Mouse (Mus musculus): ENCODE measurements around the gene Urad.

The Urad gene

DNA sequence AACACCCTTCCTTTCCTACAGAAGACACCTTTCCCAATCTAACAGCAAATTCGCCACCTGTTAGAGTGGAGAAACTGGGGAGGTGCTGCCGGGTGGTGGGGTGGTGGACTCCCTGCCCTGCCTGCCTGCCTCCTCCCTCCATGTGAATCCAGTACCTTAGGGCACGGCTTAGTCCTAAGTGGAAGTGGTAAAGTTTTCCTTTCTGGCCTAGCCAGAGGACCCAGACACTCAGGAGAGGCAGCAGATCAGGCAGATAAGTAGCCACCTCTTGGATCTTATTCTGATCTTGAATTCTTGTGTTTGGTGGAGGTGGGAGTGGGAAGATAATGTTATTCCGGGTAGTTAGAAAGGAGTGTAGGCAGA lies 22.3 kb downstream of the Urad start:
- no peak for DNase-seq (ENCODE audit: low spot score in 2 of 2)

DNA sequence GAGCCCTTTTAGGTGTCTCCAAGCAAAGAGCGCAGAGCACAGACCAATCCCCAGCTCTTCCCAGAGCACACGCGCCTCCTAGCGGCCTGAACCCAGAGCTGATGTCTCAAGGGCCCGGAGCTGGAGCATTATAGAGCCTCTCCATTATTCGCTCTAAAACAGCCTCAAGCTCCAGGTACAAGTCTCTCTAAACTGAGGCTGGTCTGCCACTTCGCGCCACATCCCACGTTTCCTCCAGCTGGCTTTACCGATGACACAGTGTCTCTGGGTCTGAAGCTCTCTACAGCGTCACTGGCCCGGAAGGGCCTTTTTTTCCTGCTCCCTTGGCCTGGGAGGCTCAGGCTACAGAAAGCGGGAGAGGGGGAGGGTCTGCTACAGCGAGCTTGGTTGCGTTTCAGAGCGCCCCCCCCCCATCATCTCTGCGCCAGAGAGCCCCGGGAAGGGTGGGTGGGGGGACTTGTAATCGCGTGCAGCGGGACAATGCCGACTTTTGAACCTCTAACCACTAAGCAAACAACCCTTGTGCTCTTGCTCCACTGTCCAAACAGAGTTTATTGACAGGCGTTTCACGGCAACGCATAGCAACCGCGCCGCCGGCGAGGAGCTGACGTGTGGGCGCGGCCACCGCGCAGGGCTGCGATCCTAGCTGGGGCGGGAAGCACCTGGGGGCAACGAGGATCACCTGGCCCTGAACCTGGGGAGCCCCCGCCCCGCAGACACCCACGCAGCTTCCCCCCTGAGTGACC lies 22.8 kb downstream of the Urad start:
- DNase-seq (ENCODE audit: low spot score in 2 of 2), result peak in 1 of 2 experiments; percentile 41

DNA sequence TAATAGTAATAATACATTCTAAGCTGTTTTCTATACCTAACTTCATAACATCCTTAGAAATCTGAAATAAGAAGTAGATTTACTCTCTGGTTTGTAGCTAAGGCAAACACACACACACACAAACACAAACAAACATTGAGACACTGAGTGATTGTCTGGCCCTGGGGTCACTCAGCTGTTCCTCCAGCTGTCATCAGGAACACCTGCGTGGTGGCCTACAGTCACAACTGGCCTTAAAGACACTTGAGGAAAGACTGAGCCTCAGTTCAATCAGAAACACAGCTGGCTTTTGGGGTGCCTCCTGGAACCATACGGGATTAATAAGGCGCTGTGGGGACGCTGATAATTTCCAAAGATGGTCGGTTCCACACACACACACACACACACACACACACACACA lies 25.0 kb downstream of the Urad start:
- DNase-seq (ENCODE audit: low spot score in 2 of 2), result no peak

DNA sequence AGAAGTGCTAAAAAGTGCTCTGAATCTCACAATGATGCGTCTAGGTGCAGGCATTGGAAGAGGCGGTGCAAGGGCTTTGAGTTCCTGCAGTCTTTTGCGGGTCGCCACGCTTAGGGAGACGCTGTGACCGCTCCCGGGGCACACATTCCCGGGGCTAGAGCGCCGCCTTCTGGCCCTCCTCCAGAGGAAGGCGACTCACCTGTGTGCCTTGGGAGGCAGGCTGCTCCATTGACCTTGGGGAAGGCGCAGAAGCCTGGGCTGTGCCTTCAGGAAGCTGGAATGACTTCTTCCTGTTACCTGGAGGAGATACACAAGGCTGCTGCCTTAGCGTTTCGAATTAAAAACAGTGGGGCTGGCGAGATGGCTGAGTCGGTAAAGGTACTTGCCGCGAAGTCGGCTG lies 28.1 kb downstream of the Urad start:
- no peak for DNase-seq (ENCODE audit: low spot score in 2 of 2)

GRCm38 (mm10) chr5:147293127-147293910 lies 28.9 kb downstream of the Urad start:
- DNase-seq (ENCODE audit: low spot score in 2 of 2), result no peak

- no peak for DNase-seq (ENCODE audit: low spot score in 2 of 2)
Observed at GRCm38 (mm10) chr5:147292506-147293120, 29.6 kb downstream of the Urad start.

GRCm38 (mm10) chr5:147291764-147292505 lies 30.3 kb downstream of the Urad start:
- no peak for DNase-seq (ENCODE audit: low spot score in 2 of 2)

- no peak for DNase-seq (ENCODE audit: low spot score in 2 of 2)
Observed at GRCm38 (mm10) chr5:147284365-147284764, 37.9 kb downstream of the Urad start.

DNA sequence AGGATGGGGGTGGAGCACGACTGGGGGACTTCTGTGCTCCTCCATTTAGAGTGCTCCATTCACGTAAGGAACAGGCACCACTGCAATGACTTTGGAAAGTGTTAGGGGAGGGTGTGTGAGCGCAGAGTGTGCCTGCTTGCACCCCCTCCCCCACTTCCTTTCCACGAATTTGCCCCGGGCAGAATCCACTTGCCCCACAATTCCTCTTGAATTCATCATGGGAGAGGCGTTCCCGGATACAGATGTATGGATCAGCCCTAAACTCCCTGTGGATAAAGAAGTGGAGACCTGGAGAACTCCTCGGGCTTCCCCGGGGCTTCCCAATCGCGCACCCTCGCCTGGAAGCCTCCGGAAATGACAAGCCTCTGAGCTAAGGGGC lies 44.7 kb downstream of the Urad start:
- DNase-seq (ENCODE audit: low spot score in 2 of 2), result no peak

DNA sequence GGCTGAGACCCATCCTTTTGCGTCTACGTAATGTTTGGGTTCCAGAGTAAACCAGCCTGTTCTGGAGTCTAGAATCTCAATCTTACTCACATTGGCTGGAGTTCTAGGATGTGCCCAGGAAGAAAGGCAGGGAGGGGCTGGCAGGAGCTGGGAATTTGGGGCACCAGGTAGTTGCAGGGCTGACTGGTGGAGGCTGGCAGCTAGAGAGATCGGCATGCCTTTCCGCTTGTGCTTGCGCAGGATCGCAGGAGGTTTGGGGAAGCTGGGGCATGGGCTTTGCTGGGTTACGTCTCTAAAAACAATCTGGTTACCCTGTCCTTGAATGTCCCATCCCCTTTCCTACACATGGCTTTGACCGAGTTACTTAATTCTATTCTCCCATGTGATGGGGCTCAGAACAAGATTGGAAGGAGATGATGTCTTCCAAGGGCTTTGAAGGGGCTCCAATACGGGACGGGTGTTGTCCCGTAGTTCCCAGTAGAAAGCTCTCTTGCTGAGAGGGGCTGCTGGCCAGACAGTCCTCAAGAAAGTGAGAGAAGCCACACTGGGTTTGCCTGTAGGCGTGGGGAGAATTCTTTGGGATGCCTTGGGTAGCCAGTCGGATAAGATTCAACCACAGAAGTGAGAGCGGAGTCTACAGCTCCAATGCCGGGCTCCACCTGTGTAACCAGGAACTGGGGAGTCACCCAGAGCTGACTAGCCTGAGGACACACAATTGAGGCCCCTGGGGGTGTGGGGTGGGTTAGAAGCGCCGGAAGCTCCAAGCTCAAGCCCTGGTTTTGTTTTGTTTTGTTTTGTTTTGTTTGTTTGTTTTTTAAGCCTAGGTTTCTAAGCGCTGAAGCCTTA lies 45.3 kb downstream of the Urad start:
- DNase-seq (ENCODE audit: low spot score in 2 of 2), result no peak

- DNase-seq (ENCODE audit: low spot score in 2 of 2), result no peak
Observed at GRCm38 (mm10) chr5:147275761-147276160, 46.5 kb downstream of the Urad start.

DNA sequence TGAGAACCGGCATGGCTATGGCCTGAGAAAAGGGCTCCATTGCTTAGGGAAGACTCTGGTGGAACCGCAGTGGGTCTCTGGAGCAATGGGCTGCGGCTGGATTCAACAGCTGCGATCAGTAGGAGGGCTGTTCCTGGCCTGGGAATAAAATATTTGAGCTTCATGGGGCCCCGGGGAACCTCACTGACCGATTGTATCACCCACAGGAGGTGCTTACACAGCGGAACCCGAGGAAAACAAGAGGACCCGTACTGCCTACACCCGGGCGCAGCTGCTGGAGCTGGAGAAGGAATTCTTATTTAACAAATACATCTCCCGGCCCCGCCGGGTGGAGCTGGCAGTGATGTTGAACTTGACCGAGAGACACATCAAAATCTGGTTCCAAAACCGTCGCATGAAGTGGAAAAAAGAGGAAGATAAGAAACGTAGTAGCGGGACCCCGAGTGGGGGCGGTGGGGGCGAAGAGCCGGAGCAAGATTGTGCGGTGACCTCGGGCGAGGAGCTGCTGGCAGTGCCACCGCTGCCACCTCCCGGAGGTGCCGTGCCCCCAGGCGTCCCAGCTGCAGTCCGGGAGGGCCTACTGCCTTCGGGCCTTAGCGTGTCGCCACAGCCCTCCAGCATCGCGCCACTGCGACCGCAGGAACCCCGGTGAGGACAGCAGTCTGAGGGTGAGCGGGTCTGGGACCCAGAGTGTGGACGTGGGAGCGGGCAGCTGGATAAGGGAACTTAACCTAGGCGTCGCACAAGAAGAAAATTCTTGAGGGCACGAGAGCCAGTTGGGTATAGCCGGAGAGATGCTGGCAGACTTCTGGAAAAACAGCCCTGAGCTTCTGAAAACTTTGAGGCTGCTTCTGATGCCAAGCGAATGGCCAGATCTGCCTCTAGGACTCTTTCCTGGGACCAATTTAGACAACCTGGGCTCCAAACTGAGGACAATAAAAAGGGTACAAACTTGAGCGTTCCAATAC lies 47.8 kb downstream of the Urad start:
- DNase-seq (ENCODE audit: low spot score in 2 of 2), result no peak

DNA sequence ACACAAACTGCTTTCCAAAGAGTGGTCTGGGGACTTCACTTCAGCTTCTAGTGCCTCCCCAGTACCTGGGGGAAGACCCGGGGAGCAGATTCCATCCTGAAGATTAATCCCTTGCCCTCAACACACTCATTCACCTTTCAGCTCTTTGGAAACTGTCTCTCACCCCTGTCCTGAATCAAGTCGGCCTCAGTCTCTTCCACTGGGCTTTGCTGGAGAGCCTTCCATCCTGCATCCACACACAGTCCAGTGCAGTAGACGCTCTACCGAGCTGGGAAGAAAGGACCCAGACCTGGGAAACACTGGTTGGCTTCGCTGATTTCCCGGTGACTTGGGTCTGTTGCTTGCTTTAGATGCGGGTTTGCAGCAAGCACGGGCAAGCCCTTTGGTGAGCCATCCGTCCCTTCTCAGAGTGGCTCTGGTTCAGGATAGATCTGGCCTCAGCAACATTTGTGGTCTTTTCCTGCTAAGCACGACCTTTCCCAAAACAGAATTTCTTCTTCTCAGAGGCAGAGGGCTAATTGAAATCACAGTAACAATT lies 49.4 kb downstream of the Urad start:
- DNase-seq (ENCODE audit: low spot score in 2 of 2), result no peak

GRCm38 (mm10) chr5:147272046-147272807 lies 50.0 kb downstream of the Urad start:
- no peak for DNase-seq (ENCODE audit: low spot score in 2 of 2)

DNA sequence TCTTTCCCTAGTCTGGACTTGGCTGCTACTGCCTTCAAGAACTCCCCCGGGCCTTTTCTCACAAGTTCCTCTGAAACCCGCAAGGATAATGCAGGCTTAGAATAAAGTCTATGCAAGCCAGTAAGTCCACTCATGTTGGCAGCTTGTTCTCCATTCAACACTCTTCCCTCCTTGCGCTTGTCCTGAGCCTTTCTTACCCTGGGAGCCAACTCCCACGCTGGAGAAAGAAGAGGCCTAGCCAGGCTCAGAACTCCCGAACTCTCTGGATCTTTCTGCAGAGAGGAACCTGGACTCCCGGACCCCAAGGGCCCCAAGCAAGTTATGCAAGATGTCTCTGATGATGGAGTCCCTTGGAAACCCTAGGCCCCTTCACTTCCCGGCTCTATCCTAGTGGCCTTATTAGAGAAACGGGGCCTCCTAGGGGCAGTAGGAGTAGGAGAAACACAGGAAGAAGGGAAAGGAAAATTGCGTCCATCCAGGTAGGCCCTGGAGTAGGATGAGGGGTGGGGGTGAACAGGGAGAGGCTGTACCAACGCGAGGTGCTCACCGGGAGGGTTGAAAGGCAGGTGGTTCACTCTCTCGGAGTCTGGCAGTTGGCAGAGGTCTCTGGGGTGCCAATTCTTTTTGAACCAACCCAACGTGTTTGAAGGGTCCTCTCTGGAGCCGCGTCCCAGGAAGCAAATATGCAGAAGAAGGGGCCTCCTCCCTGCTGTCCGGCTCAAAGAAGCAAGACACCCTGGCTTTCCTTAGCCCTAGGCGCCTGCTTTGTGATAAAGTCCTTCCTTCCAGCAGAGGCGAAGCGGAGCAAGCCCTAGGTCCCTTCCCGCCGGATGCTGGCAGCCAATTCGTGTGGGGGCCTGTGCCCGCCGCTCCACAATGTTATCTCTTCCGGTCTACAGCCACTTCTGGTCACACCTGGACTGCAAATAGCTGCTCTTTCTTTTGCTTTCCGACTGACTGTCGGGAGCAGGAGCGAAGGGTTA lies 51.3 kb downstream of the Urad start:
- no peak for DNase-seq (ENCODE audit: low spot score in 2 of 2)

- no peak for DNase-seq (ENCODE audit: low spot score in 2 of 2)
Observed at GRCm38 (mm10) chr5:147269926-147270672, 52.1 kb downstream of the Urad start, which contains the start of gene Pdx1. Pdx1 (plus strand) TSS chr5:147269959.

DNA sequence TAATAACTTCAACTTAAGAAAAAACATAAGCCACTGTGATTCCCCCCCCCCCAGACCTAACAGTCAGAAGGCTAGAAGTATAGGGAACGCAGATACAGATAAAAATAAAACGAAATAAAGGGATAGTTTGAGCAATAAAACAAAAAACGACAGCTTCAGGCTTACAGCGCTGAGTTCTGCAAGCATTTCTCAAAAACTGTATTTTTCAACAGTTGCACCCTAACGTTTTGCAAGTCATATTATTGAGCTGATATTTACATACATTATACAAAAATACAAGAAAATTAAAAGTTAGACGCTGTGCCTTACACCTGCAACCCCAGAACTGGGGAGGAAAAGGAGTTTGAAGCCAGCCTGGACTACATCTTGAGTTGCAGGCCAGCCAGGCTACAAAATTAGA lies 52.9 kb downstream of the Urad start:
- DNase-seq (ENCODE audit: low spot score in 2 of 2), result no peak
